Mouse (Mus musculus) G1E (cell line): ENCODE measurements around the gene Stil.

Experiments used
- CTCF ChIP-seq: IDR thresholded peaks from 2 replicates; pipeline ENCODE4 v1.5.1; 2012; ENCODE audit warnings: low read depth, low read length, inconsistent platforms, mixed read lengths
- GATA1 ChIP-seq: IDR thresholded peaks from 2 replicates; pipeline ENCODE4 v1.6.1; 2012; ENCODE audit warnings: borderline replicate concordance, low read length, inconsistent platforms, mixed read lengths
- GATA2 ChIP-seq: IDR thresholded peaks from 2 replicates; pipeline ENCODE4 v1.6.1; 2012; ENCODE audit warnings: low read depth, low read length, inconsistent platforms, borderline replicate concordance
- POLR2AphosphoS5 ChIP-seq: IDR thresholded peaks from 2 replicates; pipeline ENCODE4 v1.6.1; 2012; ENCODE audit warnings: low read depth, low read length, inconsistent platforms; ENCODE audit not compliant: insufficient replicate concordance
- TAL1 ChIP-seq: conservative IDR thresholded peaks from 2 replicates; pipeline ENCODE4 v1.6.1; 2012; ENCODE audit warnings: low read depth, low read length, inconsistent platforms, mixed read lengths

GRCm38 (mm10) chr4:115079821-115080349, 79.9 kb downstream of the Stil start:
- TF ChIP-seq CTCF, result no peak
- no peak for TF ChIP-seq POLR2AphosphoS5
- TF ChIP-seq GATA1, result no peak
- no peak for TF ChIP-seq TAL1
- TF ChIP-seq GATA2, result no peak
